Mouse (Mus musculus): ENCODE results near the gene S1pr4. TPM values are rescaled to one million over a fixed set of nuclear protein-coding genes. Genes with fewer than 3 reads are reported as not detected.

Gene S1pr4
- polyA plus RNA-seq, 1 experiment, result 5.6 TPM

DNA sequence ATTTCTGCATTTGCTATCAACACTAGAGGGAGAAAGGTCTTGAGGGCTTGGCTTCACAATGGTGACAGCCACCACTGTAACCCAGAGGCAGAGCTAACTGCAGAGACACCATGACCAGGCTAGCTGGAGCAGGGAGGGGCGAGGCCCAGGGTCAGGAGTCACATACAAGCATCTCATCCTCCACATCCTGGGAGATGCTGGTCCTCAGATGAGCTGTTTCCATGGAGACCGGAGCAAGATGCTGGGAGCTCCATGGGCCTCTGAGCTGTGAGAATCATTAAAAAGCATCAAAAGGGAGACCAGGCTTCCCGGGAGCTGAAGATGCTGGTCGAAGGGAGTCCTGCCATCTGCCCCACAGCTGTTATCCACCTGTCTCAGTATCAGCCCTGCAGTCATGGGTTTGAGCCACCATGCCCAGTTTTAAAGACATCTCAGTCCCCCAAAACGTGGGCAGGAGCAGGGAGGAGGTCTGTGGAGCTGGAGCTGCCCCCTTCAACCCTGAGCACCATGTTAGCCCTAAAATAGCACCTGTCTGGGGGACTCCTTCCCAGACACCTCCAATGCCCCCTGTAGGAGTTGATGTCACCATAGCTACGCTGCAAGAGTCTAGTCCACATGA, 15.4 kb downstream of the S1pr4 start:
- H3K27me3 ChIP-seq (ENCODE audit: control insufficient read depth, insufficient read depth, low read length), result peaks cover 19% of the 10 kb centered on the region
- H3K4me1 ChIP-seq (ENCODE audit: control insufficient read depth, insufficient read depth, insufficient read length, low read length), result peaks cover 8% of the 10 kb centered on the region; the same call in 1 of the 2 replicates
- H3K36me3 ChIP-seq (ENCODE audit: control insufficient read depth, insufficient read depth, low read length), result peaks cover 29% of the 10 kb centered on the region
- H3K4me3 ChIP-seq (ENCODE audit: low read depth, low read length), result no peak overlapping the region
- 58% methylated on average over 6 of the region's 6 CpGs for WGBS
- H3K27ac ChIP-seq (ENCODE audit: insufficient read depth, low read depth, low read length), result no peak overlapping the region
- TF ChIP-seq CTCF (IDR thresholded peaks at IDR 0.05; ENCODE audit: extremely low read depth, insufficient read length, insufficient replicate concordance, low read depth, low read length) (no peak), POLR2A (IDR thresholded peaks at IDR 0.05; ENCODE audit: low read depth, low read length) (no peak)

DNA sequence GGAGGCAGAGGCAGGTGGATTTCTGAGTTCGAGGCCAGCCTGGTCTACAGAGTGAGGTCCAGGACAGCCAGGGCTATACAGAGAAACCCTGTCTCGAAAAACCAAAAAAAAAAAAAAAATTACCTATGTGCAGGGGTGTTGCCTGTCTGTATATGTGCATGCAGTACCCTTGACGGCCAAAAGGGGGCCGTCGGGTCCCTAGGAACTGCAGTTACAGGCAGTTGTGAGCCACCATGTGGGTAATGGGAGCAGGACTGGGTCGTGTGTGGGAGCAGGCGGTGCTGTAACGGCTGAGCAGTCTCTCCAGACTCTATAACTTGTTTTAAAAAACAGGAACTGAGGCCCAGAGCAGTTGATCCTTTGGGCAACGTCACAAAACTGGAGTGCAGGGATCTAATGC, 15.9 kb downstream of the S1pr4 start:
- WGBS, result 17% methylated on average over 9 of the region's 9 CpGs
- no peak overlapping the region for H3K4me3 ChIP-seq (ENCODE audit: low read depth, low read length)
- H3K4me1 ChIP-seq (ENCODE audit: control insufficient read depth, insufficient read depth, insufficient read length, low read length), result peaks cover 8% of the 10 kb centered on the region; the same call in 1 of the 2 replicates
- H3K27me3 ChIP-seq (ENCODE audit: control insufficient read depth, insufficient read depth, low read length), result peaks cover 19% of the 10 kb centered on the region
- peaks cover 25% of the 10 kb centered on the region for H3K36me3 ChIP-seq (ENCODE audit: control insufficient read depth, insufficient read depth, low read length)
- H3K27ac ChIP-seq (ENCODE audit: insufficient read depth, low read depth, low read length), result no peak overlapping the region
- TF ChIP-seq POLR2A (IDR thresholded peaks at IDR 0.05; ENCODE audit: low read depth, low read length) (no peak), CTCF (IDR thresholded peaks at IDR 0.05; ENCODE audit: extremely low read depth, insufficient read length, insufficient replicate concordance, low read depth, low read length) (peak; percentile 48; the same call in 1 of the 2 replicates)

DNA sequence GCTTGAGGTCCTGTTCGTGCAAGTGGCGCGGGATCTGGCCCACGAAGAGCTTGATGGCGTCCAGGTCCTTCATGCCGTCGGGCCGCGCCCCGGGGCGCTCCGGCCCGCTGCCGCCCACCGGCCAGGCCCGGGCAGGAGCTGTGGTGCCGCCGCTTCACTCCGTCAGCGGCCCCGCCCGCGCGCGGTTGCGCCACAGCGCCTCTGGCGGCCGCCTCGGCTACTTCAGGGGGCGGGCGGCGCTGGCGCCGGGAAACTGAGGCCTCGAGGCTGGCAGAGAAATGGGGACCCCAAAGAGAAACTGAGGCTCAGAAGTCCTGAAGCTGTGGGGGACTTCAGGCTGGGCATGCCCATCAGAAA, 17.4 kb downstream of the S1pr4 start, which contains the start of gene Celf5:
Gene Celf5, minus strand, starts transcription at position 177 of the 357 bp plus-strand sequence.
- H3K4me1 ChIP-seq (ENCODE audit: control insufficient read depth, insufficient read depth, insufficient read length, low read length), result peaks cover 8% of the 10 kb centered on the region; the same call in 1 of the 2 replicates
- WGBS, result under 1% methylated on average over 36 of the region's 36 CpGs
- TF ChIP-seq CTCF (IDR thresholded peaks at IDR 0.05; ENCODE audit: extremely low read depth, insufficient read length, insufficient replicate concordance, low read depth, low read length) (peak; percentile 73), POLR2A (IDR thresholded peaks at IDR 0.05; ENCODE audit: low read depth, low read length) (no peak)

DNA sequence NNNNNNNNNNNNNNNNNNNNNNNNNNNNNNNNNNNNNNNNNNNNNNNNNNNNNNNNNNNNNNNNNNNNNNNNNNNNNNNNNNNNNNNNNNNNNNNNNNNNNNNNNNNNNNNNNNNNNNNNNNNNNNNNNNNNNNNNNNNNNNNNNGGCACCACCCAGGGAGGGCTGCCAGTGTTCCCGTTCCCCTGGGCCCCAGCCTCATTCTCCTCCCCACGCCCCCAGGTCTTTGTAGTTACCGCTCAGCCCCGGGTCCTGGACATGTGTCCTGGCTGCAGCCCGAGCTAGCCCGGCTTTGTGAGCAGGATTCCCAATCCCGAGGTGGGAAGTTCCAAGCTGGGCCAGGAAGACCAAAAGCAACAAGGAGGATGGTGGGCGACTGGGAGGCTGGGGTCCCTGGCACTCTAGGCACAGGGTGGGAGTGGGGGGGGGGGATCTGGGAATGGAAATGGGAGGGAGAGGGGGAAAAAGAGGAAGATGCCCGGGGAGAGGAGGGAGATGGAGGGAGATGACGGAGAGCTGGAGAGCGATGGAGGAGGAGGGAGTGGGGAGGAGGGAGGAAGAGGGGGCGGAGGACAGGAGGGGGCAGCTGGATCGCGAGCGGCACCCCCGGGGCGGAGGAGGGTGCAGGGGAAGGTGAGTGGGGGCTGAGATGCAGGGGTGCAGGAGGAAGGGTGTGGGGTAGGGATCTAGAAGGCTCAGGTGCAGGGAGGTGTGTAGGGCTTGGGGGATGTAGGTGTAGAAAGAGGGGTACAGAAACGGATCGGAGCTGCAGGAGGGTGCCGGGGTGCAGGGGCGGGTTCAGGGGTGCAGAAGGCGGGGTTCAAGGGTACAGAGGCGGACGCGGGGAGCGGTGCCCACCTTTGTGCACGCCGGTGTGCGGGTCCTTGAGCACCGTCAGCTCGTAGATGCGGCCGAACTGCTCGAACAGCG, 18.1 kb downstream of the S1pr4 start:
- Histone ChIP-seq H3K4me3 (ENCODE audit: low read depth, low read length) (peak overlapping the region; percentile 65), H3K4me1 (ENCODE audit: control insufficient read depth, insufficient read depth, insufficient read length, low read length) (peaks cover 8% of the 10 kb centered on the region; the same call in 1 of the 2 replicates), H3K27me3 (ENCODE audit: control insufficient read depth, insufficient read depth, low read length) (peaks cover 26% of the 10 kb centered on the region), H3K27ac (ENCODE audit: insufficient read depth, low read depth, low read length) (no peak overlapping the region), H3K36me3 (ENCODE audit: control insufficient read depth, insufficient read depth, low read length) (peaks cover 4% of the 10 kb centered on the region; the same call in 1 of the 2 replicates)
- TF ChIP-seq POLR2A (IDR thresholded peaks at IDR 0.05; ENCODE audit: low read depth, low read length) (no peak), CTCF (IDR thresholded peaks at IDR 0.05; ENCODE audit: extremely low read depth, insufficient read length, insufficient replicate concordance, low read depth, low read length) (no peak)
- WGBS, result 5% methylated on average over 35 of the region's 35 CpGs

More for the DNA sequence above, 17.4 kb downstream of the S1pr4 start, which contains the start of gene Celf5:
- H3K36me3 ChIP-seq (ENCODE audit: control insufficient read depth, insufficient read depth, low read length), result peaks cover 11% of the 10 kb centered on the region; the same call in 1 of the 2 replicates
- H3K27me3 ChIP-seq (ENCODE audit: control insufficient read depth, insufficient read depth, low read length), result peaks cover 21% of the 10 kb centered on the region
- H3K27ac ChIP-seq (ENCODE audit: insufficient read depth, low read depth, low read length), result no peak within 1 kb of the TSS
- H3K4me3 ChIP-seq (ENCODE audit: low read depth, low read length), result peak within 1 kb of the TSS; percentile 65

DNA sequence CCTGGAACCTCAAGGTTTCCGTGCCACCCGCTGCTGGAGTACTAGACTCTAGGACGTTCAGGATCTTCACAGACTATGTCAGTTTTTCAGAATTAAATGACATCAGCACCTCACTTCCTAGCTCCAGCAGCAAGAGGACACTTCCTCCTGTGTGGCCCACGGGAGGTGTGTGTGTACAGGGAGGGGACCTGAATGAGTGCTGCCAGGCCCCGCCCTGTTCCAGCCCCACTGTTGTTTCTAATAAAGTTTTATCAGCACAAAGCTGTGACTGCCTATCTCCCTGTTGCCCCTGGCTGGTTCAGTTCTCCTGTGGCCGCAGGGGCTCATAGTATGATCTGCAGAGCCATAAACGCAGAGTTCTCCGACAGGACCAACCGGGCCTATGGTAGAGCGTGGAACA, 25.5 kb downstream of the S1pr4 start:
- Histone ChIP-seq H3K4me1 (ENCODE audit: control insufficient read depth, insufficient read depth, insufficient read length, low read length) (peaks cover 4% of the 10 kb centered on the region), H3K36me3 (ENCODE audit: control insufficient read depth, insufficient read depth, low read length) (no peaks in the 10 kb centered on the region), H3K27ac (ENCODE audit: insufficient read depth, low read depth, low read length) (no peak overlapping the region), H3K27me3 (ENCODE audit: control insufficient read depth, insufficient read depth, low read length) (peaks cover 49% of the 10 kb centered on the region), H3K4me3 (ENCODE audit: low read depth, low read length) (no peak overlapping the region)
- TF ChIP-seq CTCF (IDR thresholded peaks at IDR 0.05; ENCODE audit: extremely low read depth, insufficient read length, insufficient replicate concordance, low read depth, low read length) (no peak), POLR2A (IDR thresholded peaks at IDR 0.05; ENCODE audit: low read depth, low read length) (no peak)
- 69% methylated on average over 10 of the region's 10 CpGs for WGBS

DNA sequence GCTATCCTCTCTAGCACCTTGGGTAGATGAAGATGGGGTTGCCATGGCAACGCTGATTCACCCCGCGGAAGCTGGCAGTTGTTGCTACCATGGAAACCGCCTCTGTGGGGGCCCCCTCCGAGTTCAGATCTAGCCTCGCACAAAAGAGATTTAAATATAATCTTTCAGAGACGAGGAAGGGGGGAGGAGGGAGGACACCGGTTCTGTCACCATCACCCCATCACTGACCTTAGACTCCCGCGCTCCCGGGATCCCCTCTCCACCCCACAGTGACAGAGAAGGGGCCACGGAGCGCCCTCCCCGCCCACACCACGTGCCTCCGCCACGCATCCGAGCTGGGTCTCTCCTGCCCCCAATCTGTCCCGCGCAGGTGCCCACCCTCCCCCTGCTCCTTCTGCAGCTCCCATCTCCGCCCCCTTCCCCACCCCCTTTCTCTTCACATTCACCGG, 26.9 kb downstream of the S1pr4 start:
- TF ChIP-seq POLR2A (IDR thresholded peaks at IDR 0.05; ENCODE audit: low read depth, low read length) (no peak), CTCF (IDR thresholded peaks at IDR 0.05; ENCODE audit: extremely low read depth, insufficient read length, insufficient replicate concordance, low read depth, low read length) (no peak)
- WGBS, result 5% methylated on average over 22 of the region's 22 CpGs
- Histone ChIP-seq H3K4me3 (ENCODE audit: low read depth, low read length) (no peak overlapping the region), H3K27me3 (ENCODE audit: control insufficient read depth, insufficient read depth, low read length) (peaks cover 49% of the 10 kb centered on the region), H3K4me1 (ENCODE audit: control insufficient read depth, insufficient read depth, insufficient read length, low read length) (peaks cover 13% of the 10 kb centered on the region), H3K27ac (ENCODE audit: insufficient read depth, low read depth, low read length) (no peak overlapping the region), H3K36me3 (ENCODE audit: control insufficient read depth, insufficient read depth, low read length) (no peaks in the 10 kb centered on the region)
